Mouse (Mus musculus) kidney, embryonic 14.5 days (tissue): Measurements from ENCODE around the gene Htr2b. TPM values are rescaled to one million over a fixed set of nuclear protein-coding genes. Genes with fewer than 3 reads are reported as not detected.

Experiments
- ATAC-seq: fragments of 200-750 bp; cut with Nextera tagmentation; 2 replicates; pipeline ENCODE4 v1.8.0; 2017; ENCODE audit warnings: moderate number of reproducible peaks, mild to moderate bottlenecking, moderate TSS enrichment, moderate library complexity; ENCODE audit not compliant: low FRiP score, low TSS enrichment
- H3K27ac ChIP-seq: fragments of 300-500 bp; sonication (generic); 2 replicates; pipeline ENCODE4 v1.5.1; 2014; ENCODE audit warnings: low read depth, mild to moderate bottlenecking, low read length, moderate library complexity, mixed read lengths
- H3K27me3 ChIP-seq: fragments of 300-500 bp; sonication (generic); 2 replicates; pipeline ENCODE4 v1.6.1; 2014; ENCODE audit warnings: mild to moderate bottlenecking, low read length; ENCODE audit not compliant: control insufficient read depth, insufficient read depth
- H3K36me3 ChIP-seq: fragments of 300-500 bp; sonication (generic); 2 replicates; pipeline ENCODE4 v1.6.1; 2014; ENCODE audit warnings: low read length, mixed read lengths; ENCODE audit not compliant: control insufficient read depth, insufficient read depth
- H3K4me1 ChIP-seq: fragments of 300-500 bp; sonication (generic); 2 replicates; pipeline ENCODE4 v1.6.1; 2014; ENCODE audit warnings: low read length, mixed read lengths; ENCODE audit not compliant: control insufficient read depth, insufficient read depth
- H3K4me2 ChIP-seq: fragments of 300-500 bp; sonication (generic); replicated peaks from 2 replicates; pipeline ENCODE4 v1.6.1; 2014; ENCODE audit warnings: low read depth, mild to moderate bottlenecking, low read length
- H3K4me3 ChIP-seq: fragments of 300-500 bp; sonication (generic); 2 replicates; pipeline ENCODE4 v1.5.1; 2014; ENCODE audit warnings: mild to moderate bottlenecking, low read length
- H3K9ac ChIP-seq: fragments of 300-500 bp; sonication (generic); 2 replicates; pipeline ENCODE4 v1.6.1; 2014; ENCODE audit warnings: low read depth, mild to moderate bottlenecking, low read length, moderate library complexity
- H3K9me3 ChIP-seq: fragments of 300-500 bp; sonication (generic); 2 replicates; pipeline ENCODE4 v1.6.1; 2016; ENCODE audit warnings: low read length; ENCODE audit not compliant: control insufficient read depth
- WGBS: fragments of 180-500 bp; shearing (Covaris S2); extraction: QIAGEN DNeasy Blood & Tissue Kit; methylation state at CpG from one replicate; pipeline ENCODE4 v1.1.7; 2014; 5-methylcytosine and 5-hydroxymethylcytosine counted together
- polyA plus RNA-seq: library from polyadenylated mRNA; unstranded; fragments of >200 nt; fragmentation: Nextera tagmentation; extraction: Ambion mirVana; gene quantifications from 2 replicates; pipeline ENCODE4 v1.2.1, GENCODE M21; 2014

Gene Htr2b
- polyA plus RNA-seq, 1 experiment from 2014 or later = 1.2 TPM

- H3K9ac ChIP-seq = peak overlapping the region; percentile 3; the same call in 1 of the 2 replicates
Measured at GRCm38 (mm10) chr1:86058856-86059769, 52.7 kb downstream of the Htr2b start.

GRCm38 (mm10) chr1:86056284-86056683 lies 55.5 kb downstream of the Htr2b start:
- ATAC-seq = no peak
- 94% methylated on average over 4 of the region's 4 CpGs for WGBS
- H3K9me3 ChIP-seq = no peaks in the 10 kb centered on the region

More at GRCm38 (mm10) chr1:86058856-86059769, 52.7 kb downstream of the Htr2b start:
- H3K4me2 ChIP-seq = peak overlapping the region; percentile 45
- H3K4me1 ChIP-seq = no peaks in the 10 kb centered on the region
- H3K4me3 ChIP-seq = peak overlapping the region; percentile 17
- H3K9me3 ChIP-seq = no peaks in the 10 kb centered on the region
- 8% methylated on average over 21 of the region's 21 CpGs for WGBS
- no peaks in the 10 kb centered on the region for H3K27me3 ChIP-seq
- H3K36me3 ChIP-seq = no peaks in the 10 kb centered on the region
- ATAC-seq = peak; percentile 83
- no peak overlapping the region for H3K27ac ChIP-seq

DNA sequence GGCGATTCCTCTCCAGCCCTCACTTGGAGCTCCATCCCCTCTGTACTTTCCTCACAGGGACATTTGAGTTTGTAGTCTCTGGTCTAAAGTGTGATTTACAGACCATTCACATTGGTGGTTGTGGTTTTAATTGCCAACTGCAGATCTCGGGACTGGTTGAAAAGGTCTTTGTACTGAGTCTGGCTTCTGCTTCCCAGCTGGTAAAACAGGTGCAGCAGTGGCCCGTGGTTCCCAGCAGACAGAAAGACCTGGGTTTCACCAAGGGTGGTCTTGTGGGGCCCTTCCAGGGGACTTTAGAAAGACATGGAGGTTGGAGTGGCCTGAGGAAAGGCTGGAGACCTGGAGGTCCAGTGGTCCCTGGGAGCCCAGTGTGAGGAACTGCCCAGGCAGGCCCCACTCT lies 56.8 kb downstream of the Htr2b start:
- Histone ChIP-seq H3K9me3 (no peaks in the 10 kb centered on the region), H3K4me3 (no peak overlapping the region), H3K4me2 (no peak overlapping the region), H3K9ac (no peak overlapping the region), H3K4me1 (no peaks in the 10 kb centered on the region), H3K36me3 (no peaks in the 10 kb centered on the region), H3K27ac (no peak overlapping the region), H3K27me3 (no peaks in the 10 kb centered on the region)
- whole genome bisulfite sequencing = 59% methylated on average over 3 of the region's 3 CpGs
- no peak for ATAC-seq

More at GRCm38 (mm10) chr1:86056284-86056683, 55.5 kb downstream of the Htr2b start:
- Histone ChIP-seq H3K36me3 (no peaks in the 10 kb centered on the region), H3K4me2 (no peak overlapping the region), H3K4me1 (no peaks in the 10 kb centered on the region), H3K9ac (no peak overlapping the region), H3K27ac (no peak overlapping the region), H3K4me3 (no peak overlapping the region), H3K27me3 (no peaks in the 10 kb centered on the region)

DNA sequence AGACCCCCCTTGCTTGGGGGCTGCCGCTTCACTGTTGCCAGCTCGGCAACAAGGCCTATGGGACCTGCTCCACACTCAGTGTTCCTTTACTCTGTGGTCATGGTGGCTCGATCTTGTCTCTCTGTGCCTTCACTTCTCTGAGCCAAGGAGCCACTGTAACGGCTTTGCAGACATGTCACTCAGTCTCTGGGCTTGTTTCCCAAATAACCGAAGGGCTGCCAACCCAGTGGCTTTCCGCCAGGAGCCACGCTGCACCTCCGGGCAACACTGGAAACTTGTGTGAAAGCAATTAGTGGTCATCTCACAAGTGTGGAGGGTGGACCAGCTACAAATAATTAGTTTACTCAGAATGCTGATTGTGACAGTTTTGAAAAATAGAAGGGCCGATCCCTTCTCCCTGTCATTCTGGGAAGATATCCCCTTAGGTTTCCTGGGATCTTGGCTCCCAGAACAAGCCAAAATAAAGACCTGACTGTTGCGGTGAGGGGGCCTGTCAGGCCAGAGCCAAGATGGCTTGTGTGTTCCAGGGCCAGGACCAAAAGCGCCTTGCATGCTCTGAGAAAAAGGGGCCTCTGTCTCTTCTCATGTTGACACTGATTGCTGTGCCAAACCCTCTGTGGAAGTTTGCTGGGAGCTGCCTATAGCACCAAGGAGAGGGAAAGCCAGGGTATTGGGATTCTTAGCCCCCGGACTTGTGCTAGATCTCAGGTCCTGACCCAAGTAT lies 58.4 kb downstream of the Htr2b start:
- H3K4me2 ChIP-seq = no peak overlapping the region
- no peak overlapping the region for H3K4me3 ChIP-seq
- no peak overlapping the region for H3K9ac ChIP-seq
- H3K36me3 ChIP-seq = no peaks in the 10 kb centered on the region
- no peak overlapping the region for H3K27ac ChIP-seq
- WGBS = 87% methylated on average over 12 of the region's 12 CpGs
- H3K4me1 ChIP-seq = no peaks in the 10 kb centered on the region
- H3K9me3 ChIP-seq = no peaks in the 10 kb centered on the region
- peaks cover 8% of the 10 kb centered on the region; the same call in 1 of the 2 replicates for H3K27me3 ChIP-seq
- ATAC-seq = no peak

Other genes starting within 250 kb of the Htr2b start
- gene Itm2c, start 217.7 kb downstream of the Htr2b start, polyA plus RNA-seq = 145 and 179 TPM in 2 replicates
- gene 4933407L21Rik, start 183.5 kb downstream of the Htr2b start, polyA plus RNA-seq = 0.85 and 1.7 TPM in 2 replicates
- gene Gpr55, start 151.0 kb downstream of the Htr2b start, polyA plus RNA-seq = 0.07 TPM in 1 of 2 replicates, not detected in the other
- gene Spata3, start 95.2 kb downstream of the Htr2b start, polyA plus RNA-seq = 0.34 TPM in 1 of 2 replicates, not detected in the other
- 0.81 and 1.7 TPM in 2 replicates for gene 2810459M11Rik, start 66.1 kb downstream of the Htr2b start, polyA plus RNA-seq
- 135 and 207 TPM in 2 replicates for gene Psmd1, start 47.6 kb downstream of the Htr2b start, polyA plus RNA-seq
- gene Gm21972, start 21.7 kb upstream of the Htr2b start, polyA plus RNA-seq = 0.53 and 0.76 TPM in 2 replicates
- 18.9 and 30.5 TPM in 2 replicates for gene Armc9, start 42.8 kb upstream of the Htr2b start, polyA plus RNA-seq
- 5.3 and 8.1 TPM in 2 replicates for gene B3gnt7, start 190.9 kb upstream of the Htr2b start, polyA plus RNA-seq
- gene Ncl, start 247.4 kb upstream of the Htr2b start, polyA plus RNA-seq = 491 and 510 TPM in 2 replicates